Mouse (Mus musculus) B cell, adult 2 months (primary cell): ENCODE measurements around the gene Anks6.
A peak's percentile ranks its signal among the peaks of the same experiment; 100 is the strongest.
"Not testable (repeated sequence)": the region's sequence is repeated elsewhere in the genome, so short reads cannot be mapped to it uniquely, and the experiment has no call there.

Experiments used
- DNase-seq, 2 experiments: peaks; one replicate each; pipeline ENCODE4 v3.0.0; 2022

Gene Anks6

DNA sequence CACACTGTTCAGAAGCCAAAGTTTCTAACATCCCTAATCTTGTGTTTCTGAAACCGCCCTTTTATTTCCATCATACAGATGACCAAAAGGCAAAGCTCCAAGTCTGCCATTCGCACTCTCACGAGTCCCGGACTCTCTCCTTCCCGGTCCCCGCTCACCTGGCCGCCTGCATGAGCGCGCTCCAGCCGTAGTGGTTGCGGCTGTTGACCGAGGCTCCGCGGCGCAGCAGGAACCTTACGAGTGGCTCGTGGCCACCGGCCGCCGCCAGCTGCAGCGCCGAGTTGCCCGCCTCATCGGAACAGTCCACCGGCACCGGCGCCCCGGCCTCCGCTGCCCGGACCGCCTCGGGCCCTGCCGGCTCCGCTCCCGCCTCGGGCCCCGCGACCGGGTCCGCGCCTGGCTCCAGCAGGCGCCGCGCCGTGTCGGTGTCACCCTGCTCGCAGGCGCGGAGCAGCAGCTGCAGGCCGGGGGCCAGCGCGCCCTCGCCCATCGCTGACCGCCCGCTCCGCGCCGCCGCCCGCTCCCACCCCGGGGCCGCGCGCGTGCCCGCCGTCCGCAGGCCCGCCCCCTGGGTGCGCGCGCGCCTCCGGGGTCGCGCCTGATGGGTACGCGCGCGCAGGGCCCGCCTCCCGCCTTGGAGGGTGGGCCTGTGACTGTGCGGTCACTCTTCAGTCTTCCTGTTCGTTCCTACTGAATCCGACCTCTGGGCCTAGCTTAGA, at the start of gene Anks6:
Gene Anks6, minus strand, starts transcription at position 637 of the 719 bp plus-strand sequence.
- no peak for DNase-seq

- no peak for DNase-seq
Observed at GRCm38 (mm10) chr4:47103561-47103960, 46.3 kb upstream of the Anks6 start.

DNA sequence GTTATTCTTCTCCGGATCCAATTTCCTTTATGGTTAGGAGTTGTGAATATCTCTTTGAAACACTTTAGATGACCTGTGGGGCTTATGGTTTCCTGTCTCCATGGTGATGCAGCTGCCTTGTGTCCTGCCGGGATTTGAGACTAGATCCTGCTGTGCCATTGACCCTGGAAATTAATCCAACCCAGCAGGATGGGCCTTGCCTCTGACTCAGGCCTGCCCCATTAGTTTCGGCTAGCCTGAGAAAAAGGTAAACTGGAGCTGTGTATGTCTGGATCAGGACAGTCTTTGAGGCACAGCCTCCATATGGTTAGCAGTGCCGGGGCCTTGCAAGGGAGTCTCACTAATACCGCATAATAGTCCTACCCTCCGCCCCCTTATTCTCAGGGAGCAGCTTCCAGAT, 36.4 kb upstream of the Anks6 start:
- DNase-seq: no peak

GRCm38 (mm10) chr4:47093161-47093560, 35.9 kb upstream of the Anks6 start:
- no peak for DNase-seq

- DNase-seq: peak; percentile 12 to 27
Observed at GRCm38 (mm10) chr4:47092387-47093021, 35.3 kb upstream of the Anks6 start.

DNA sequence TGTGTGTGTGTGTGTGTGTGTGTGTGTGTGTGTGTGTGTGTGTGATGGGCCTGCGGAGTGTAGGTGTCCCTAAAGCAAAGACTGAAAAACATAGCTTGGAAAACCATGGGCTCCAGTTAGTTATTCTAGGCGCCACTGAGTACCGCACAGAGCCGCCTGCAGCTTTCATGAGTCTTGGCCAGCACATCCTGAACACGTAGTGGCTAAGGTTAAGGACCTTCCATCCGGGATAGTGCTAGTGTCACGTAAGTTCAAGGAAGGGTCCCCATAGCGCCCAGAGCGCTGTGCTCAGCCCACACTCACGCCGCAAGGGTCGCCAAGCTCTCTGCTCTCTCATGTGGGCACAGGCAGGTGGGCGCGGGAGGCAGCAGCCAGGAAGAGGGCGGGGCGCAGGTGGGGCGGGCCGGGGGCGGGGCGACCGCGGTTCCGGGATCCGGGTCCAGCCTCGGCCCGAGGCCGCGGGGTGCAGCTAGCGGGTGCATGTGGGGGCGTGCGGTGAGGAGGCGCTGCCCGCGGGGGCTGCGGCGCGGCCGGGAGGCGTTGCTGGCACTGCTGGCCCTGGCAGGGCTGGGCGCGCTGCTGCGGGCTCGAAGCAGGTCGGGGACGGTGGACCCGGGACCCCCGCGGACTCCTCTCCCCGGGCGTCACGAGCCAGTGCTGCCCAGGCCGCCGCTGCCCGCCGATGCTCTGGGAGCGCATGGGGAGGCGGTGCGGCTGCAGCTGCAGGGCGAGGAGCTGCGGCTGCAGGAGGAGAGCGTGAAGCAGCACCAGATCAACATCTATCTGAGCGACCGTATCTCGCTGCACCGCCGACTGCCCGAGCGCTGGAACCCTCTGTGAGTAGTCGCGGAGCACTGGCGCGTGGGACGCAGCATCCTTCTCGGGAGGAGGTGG, 34.5 kb upstream of the Anks6 start, which contains the start of gene Galnt12:
Gene Galnt12, plus strand, starts transcription at position 417 of the 894 bp plus-strand sequence.
- DNase-seq: peak; percentile 40 to 48

DNA sequence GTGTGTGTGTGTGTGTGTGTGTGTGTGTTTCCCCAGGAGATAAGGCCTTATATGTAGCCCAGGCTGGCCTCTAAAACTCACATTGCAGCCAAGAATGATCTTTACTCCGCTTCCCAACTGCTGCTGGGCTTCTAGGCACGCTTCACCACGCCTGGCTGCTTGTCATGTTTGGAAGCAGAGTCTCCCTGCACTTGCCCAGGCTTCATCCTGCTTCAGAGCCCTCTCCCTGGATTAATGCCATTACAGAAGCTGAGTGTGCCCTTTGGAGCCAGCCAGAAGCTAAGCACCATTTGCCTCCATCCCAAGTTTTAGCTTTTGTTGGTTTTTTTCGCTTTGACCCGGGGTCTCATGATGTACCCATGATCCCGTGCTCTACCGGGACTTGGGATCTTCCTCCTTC, 31.4 kb upstream of the Anks6 start:
- no peak for DNase-seq

DNA sequence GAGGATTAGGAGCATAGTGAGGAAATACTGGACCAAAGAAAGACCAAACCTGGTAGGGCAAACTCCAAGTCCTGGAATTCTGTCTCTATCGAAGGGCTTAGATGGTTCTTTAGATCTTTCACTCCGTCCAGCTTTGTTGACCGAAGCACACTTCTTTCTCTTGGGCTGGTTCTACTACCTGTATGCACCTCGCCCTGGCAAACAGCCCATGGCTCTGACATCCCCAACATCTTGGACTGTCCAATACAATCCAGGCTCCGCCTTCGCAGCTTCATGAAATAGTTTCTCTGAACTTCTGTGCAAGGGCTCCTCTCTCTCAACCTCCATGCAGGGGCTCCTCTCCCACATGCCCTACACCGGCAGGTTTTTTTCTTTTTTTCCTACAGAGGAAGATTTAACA, 26.6 kb upstream of the Anks6 start:
- DNase-seq: no peak

DNA sequence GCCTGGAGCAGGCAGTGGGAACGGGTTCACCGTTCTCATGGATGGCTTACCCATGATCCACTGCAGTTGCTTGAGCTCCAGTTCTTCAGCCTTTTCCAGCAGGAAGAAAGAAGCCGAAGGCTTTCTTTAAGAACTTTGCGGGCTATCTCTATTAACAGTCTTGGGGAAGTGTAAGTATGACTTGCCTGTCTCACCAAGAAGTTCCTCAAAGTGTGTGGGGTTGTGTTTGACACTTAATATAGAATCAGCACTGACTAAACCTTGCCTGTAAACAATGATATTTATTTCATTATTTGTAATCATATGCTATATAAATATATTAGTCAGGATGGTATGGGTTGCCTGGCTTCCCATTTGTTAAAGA, 23.4 kb upstream of the Anks6 start:
- no peak for DNase-seq

DNA sequence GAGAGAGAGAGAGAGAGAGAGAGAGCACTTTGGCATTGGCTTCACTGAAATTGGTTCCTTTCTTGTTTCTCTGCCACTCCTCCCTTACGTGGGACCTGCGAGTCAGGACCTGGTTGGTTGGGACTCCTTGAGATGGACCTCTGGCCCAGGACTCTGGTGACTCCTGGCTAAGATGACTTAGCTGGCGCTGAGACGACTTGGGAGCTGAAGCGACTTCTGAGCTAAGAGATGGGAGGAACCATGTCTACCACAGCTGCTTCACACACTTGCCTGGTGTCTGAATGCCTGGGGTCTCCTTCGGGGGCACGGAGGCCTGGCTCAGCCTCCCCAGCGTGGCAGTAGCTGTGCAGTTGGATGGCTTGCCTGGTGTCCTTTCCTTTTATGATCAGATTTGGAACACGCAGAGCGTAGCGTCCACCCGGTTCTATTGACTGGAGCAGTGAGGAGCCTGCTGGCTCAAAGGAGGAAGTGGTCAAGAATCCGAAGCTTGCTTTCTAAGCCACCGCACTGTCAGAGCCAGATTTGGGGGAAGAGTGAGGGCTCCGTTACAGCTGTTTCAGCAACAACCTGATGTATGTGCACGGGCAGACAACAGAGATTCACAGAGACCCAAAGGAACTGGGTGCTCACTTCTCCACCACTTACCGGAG, 22.9 kb upstream of the Anks6 start:
- DNase-seq: no peak

DNA sequence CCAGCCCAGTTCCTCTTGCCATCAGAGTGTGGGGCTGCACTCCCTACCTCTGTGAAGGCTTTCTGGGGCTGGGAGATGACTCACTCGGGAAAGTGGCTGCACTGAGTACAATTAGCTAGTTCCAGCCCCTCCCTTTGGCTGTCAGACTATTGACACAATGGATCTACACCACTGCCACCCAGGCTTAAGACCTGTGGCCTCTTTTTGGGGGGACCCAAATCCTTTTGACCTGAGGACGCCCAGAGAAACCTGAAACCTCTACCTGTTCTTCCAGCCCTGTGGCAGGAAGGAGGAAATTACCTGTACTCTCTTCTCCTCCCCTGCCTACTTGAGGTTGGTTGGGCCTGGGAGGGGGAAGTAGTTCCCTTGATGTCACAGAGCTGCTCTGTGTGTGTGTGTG, 17.8 kb upstream of the Anks6 start:
- DNase-seq: no peak

DNA sequence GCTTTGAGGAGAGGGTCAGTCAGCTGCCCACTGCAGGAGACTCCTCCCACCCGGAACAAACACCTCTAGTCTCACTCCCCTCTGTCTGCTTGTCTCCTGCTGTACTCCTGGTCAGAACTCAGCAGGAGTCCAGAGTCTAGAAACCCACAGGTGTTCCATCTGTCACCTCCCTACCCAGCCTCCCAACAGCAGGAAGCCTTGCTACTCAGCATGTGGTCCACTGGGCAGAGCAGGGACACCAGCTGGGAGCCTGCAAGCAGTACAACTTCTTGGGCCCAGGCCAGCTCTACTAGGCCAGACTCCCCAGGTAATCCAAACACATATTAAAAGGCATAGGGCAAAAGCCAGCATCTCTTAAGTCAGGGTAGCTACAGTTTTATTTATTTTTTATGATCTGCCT, 3.7 kb upstream of the Anks6 start:
- no peak for DNase-seq

GRCm38 (mm10) chr4:47057510-47058325, 491 bp upstream of the Anks6 start:
- no peak for DNase-seq

DNA sequence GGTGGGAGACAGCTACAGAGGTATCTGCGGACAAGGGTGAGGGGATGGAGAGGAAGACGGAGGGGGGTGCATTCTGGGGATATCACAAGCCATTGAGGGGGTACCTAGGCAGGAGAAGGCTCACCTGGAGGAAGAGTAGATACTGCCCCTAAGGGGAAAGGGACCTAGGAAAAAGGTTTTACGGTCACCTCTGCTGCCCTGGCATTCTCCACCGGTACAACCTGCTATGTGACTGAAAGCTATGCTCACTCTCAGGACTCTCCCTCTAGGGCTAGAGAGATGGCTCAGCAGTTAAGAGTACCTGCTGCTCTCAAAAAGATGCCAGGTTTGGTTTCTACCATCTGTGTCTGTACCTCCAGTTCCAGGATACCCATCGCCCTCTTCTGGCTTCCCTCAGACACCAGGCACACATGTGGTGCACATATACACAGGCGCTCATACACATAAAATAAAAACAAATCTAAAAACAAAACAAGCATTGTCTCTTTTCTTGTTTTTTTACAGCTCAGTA, 1.6 kb downstream of the Anks6 start:
- DNase-seq: no peak

DNA sequence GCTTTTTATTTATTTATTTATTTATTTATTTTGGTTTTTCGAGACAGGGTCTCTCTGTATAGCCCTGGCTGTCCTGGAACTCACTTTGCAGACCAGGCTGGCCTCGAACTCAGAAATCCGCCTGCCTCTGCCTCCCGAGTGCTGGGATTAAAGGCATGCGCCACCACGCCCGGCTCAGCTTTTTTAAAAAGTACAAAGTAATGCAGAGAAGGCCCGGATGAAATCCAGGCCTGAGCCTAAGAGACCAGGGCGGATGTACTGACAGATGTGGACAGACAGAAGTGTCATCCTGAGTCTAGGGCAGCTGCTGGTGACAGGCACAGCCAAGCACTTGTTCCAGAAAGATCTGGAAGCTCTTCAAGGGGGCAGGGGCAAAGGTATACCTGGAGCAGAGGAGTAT, 2.1 kb downstream of the Anks6 start:
- DNase-seq: not testable (repeated sequence)

- DNase-seq: no peak
Observed at GRCm38 (mm10) chr4:47051905-47052304, 5.3 kb downstream of the Anks6 start.

GRCm38 (mm10) chr4:47050642-47051381, 6.4 kb downstream of the Anks6 start:
- no peak for DNase-seq

DNA sequence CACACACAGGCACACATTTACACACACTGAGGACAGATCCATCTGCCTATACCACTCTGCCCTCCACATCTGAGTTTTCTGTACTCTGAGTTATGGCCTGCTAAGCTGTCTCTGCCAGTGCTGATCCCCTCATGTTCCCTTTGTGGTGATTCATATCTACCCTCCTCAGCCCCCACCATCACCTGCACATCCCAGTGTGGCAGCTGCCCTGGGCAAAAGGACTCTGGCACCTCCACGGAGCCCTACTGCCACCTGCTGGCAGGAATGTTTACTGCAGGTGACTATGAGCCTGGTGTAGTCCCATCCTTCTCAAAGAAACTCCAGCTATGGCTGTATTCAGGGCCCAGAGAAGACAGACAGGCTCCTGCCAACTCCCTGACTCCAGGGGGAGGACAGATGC, 7.1 kb downstream of the Anks6 start:
- peak; percentile 83 to 84 for DNase-seq

- no peak for DNase-seq
Observed at GRCm38 (mm10) chr4:47049216-47049615, 8.0 kb downstream of the Anks6 start.

DNA sequence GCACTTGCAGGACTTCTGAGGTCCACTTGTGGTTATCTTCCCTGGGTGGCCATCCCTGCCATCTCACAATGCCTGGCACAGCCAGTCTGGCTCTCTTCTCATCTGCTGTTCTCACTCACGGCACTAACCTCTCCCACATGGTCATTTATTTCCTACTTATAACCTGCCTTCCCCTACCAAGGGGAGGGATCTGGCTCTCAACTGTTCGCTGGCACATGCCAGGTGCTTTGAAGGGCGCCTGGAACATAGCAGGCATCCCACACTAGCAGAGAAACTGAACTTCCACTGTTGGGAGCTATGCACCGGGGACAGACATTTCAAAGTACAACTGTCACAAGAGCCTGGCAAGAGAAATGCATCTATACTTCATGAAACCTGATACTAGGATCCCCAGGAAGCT, 9.5 kb downstream of the Anks6 start:
- no peak for DNase-seq

GRCm38 (mm10) chr4:47046974-47047373, 10.3 kb downstream of the Anks6 start:
- no peak for DNase-seq
